Mouse (Mus musculus) thymus, adult 2 months (tissue): Measurements from ENCODE around the gene Glp2r.

ENCODE experiments used
- CTCF ChIP-seq: fragments of 200-500 bp; IDR thresholded peaks from 2 replicates; pipeline ENCODE4 v1.5.1; 2012; ENCODE audit warnings: mild to moderate bottlenecking, control low read depth, low read length, moderate library complexity, borderline replicate concordance; ENCODE audit not compliant: control insufficient read depth, poor library complexity, insufficient read depth; ENCODE audit errors: extremely low read depth
- POLR2A ChIP-seq: fragments of 200-500 bp; IDR thresholded peaks from 2 replicates; pipeline ENCODE4 v1.6.1; 2012; ENCODE audit warnings: mild to moderate bottlenecking, low read length, control low read depth, moderate library complexity; ENCODE audit not compliant: control insufficient read depth, poor library complexity, insufficient read depth; ENCODE audit errors: extremely low read depth

DNA sequence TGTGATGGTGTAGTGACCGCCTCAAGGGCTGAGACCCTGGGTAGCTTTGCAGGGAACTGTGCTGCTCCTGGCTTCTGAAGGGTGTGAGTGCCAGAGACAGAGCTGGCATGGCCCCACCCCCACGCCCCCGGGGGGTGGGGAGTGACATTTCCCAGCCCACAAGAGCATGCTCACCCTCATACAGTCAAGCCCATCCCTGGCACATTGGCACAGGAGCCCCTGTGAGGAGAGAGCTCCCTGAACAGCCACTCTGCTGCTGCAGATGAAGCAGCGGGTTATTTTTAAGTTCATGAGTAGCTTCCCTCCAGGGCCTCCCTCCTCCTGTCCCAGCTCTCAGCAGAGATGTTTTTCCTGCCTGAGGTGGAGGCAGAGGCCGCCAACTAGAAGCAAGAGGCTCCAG, 98.8 kb downstream of the Glp2r start:
- TF ChIP-seq POLR2A: no peak
- TF ChIP-seq CTCF: no peak
